Mouse (Mus musculus): ENCODE measurements at regions not wholly inside any gene's neighbourhood (a gene's known extent, or its start where the extent isn't known, plus 50 kb on each side); places are given as distances from the start of the nearest gene placed in this dataset.

GRCm38 (mm10) chr15:38151654-38152053, 726.3 kb downstream of the 4930447A16Rik start:
- no peak for TF ChIP-seq CTCF (conservative IDR thresholded peaks at IDR 0.05; ENCODE audit: low read length)
- TF ChIP-seq NANOG (IDR thresholded peaks at IDR 0.05; ENCODE audit: borderline replicate concordance, low read length), result peak; percentile 48; the same call in 1 of the 2 replicates
